Mouse (Mus musculus) hindbrain, embryonic 12.5 days (tissue): ENCODE measurements around the gene Eif5a. TPM values are rescaled to one million over a fixed set of nuclear protein-coding genes. Genes with fewer than 3 reads are reported as not detected.
A peak's percentile ranks its signal among the peaks of the same experiment; 100 is the strongest.

ENCODE experiments used
- ATAC-seq: fragments of 200-750 bp; cut with Nextera tagmentation; 2 replicates; pipeline ENCODE4 v1.8.0; 2017; ENCODE audit warnings: moderate TSS enrichment; ENCODE audit not compliant: low FRiP score
- H3K27ac ChIP-seq: fragments of 300-500 bp; sonication (generic); 2 replicates; pipeline ENCODE4 v1.5.1; 2016; ENCODE audit warnings: mild to moderate bottlenecking
- H3K27me3 ChIP-seq: fragments of 300-500 bp; sonication (generic); 2 replicates; pipeline ENCODE4 v1.6.1; 2016; ENCODE audit warnings: mild to moderate bottlenecking
- H3K36me3 ChIP-seq: fragments of 300-500 bp; sonication (generic); 2 replicates; pipeline ENCODE4 v1.6.1; 2016; ENCODE audit warnings: mild to moderate bottlenecking
- H3K4me1 ChIP-seq: fragments of 300-500 bp; sonication (generic); 2 replicates; pipeline ENCODE4 v1.6.1; 2016
- H3K4me2 ChIP-seq: fragments of 300-500 bp; sonication (generic); replicated peaks from 2 replicates; pipeline ENCODE4 v1.6.1; 2016; ENCODE audit warnings: mild to moderate bottlenecking
- H3K4me3 ChIP-seq: fragments of 300-500 bp; sonication (generic); 2 replicates; pipeline ENCODE4 v1.5.1; 2016; ENCODE audit warnings: mild to moderate bottlenecking
- H3K9ac ChIP-seq: fragments of 300-500 bp; sonication (generic); 2 replicates; pipeline ENCODE4 v1.6.1; 2016; ENCODE audit warnings: mild to moderate bottlenecking, moderate library complexity
- H3K9me3 ChIP-seq: fragments of 300-500 bp; sonication (generic); replicated peaks from 2 replicates; pipeline ENCODE4 v1.6.1; 2016; ENCODE audit warnings: mild to moderate bottlenecking
- WGBS: fragments of 180-500 bp; shearing (Covaris S2); methylation state at CpG from one replicate; pipeline ENCODE4 v1.1.7; 2016; 5-methylcytosine and 5-hydroxymethylcytosine counted together
- polyA plus RNA-seq: library from polyadenylated mRNA; unstranded; fragments of >200 nt; fragmentation: Nextera tagmentation; extraction: Ambion mirVana; gene quantifications from 2 replicates; pipeline ENCODE4 v1.2.1, GENCODE M21; 2016

The Eif5a gene
- polyA plus RNA-seq, 1 experiment from 2014 or later: 1,360 TPM

DNA sequence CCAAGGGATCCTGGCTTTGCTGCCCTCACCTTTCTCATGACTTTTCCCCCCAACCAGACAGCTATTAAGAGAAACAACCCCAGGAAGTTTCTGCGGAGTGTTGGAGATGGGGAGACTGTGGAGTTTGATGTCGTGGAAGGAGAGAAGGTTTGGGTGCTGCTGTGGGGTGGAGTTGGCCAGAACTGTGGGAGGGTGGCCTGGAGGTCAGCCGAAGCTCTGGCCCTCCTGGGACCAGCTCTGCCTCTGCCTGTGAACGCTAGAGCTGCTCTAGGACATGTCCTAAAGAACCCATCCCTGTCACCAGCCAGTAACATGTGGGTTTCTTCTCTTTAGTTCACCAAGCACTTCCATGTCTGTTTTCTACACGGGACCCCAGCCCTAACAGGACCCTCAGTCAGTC lies 17.4 kb upstream of the Eif5a start:
- Histone ChIP-seq H3K27me3 (peaks cover 56% of the 10 kb centered on the region), H3K9ac (no peak overlapping the region), H3K4me1 (peaks cover 16% of the 10 kb centered on the region), H3K4me3 (no peak overlapping the region), H3K27ac (no peak overlapping the region), H3K36me3 (no peaks in the 10 kb centered on the region), H3K9me3 (no peaks in the 10 kb centered on the region), H3K4me2 (no peak overlapping the region)
- WGBS: 64% methylated on average over 5 of the region's 5 CpGs
- ATAC-seq: no peak

DNA sequence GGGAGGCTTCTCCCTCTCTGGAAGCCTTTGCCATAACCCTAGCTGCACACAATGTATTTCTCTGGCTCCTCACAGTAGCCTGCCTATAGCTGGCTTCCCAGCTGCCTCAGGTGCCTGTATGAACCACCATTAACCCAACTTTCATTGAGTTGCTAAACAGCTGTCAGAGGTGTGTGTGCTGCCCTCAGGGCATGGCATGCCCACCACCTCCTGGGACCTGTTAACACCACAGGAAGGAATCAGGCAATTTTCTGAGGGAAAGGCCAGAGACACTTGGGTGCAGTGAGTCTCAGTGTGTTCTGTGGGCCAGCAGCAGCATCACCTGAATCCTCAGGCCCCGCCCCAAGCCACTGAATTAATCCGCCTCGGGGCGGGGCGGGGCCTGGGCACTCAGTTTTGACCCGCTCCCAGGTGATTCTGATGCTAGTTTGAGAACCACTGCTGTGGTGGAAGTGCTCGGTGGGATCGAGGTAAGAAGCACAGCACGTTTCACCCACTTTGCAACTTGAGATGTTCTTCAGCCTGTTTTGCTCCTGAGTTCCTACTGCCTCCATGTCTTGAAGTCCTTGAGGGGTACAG lies 16.7 kb upstream of the Eif5a start:
- WGBS: 35% methylated on average over 9 of the region's 9 CpGs
- H3K9ac ChIP-seq: no peak overlapping the region
- H3K4me2 ChIP-seq: no peak overlapping the region
- ATAC-seq: no peak
- peaks cover 56% of the 10 kb centered on the region for H3K27me3 ChIP-seq
- peaks cover 16% of the 10 kb centered on the region for H3K4me1 ChIP-seq
- no peak overlapping the region for H3K4me3 ChIP-seq
- H3K36me3 ChIP-seq: no peaks in the 10 kb centered on the region
- no peak overlapping the region for H3K27ac ChIP-seq
- H3K9me3 ChIP-seq: no peaks in the 10 kb centered on the region

GRCm38 (mm10) chr11:69937834-69938233 lies 16.1 kb upstream of the Eif5a start:
- no peaks in the 10 kb centered on the region for H3K36me3 ChIP-seq
- H3K27me3 ChIP-seq: peaks cover 56% of the 10 kb centered on the region
- H3K4me3 ChIP-seq: no peak overlapping the region
- ATAC-seq: no peak
- no peak overlapping the region for H3K27ac ChIP-seq
- H3K4me1 ChIP-seq: peaks cover 16% of the 10 kb centered on the region
- peak overlapping the region; percentile 13; the same call in 1 of the 2 replicates for H3K9ac ChIP-seq
- 68% methylated on average over 5 of the region's 5 CpGs for WGBS
- H3K4me2 ChIP-seq: no peak overlapping the region
- no peaks in the 10 kb centered on the region for H3K9me3 ChIP-seq

- Histone ChIP-seq H3K4me2 (no peak overlapping the region), H3K9ac (no peak overlapping the region), H3K36me3 (no peaks in the 10 kb centered on the region), H3K27ac (no peak overlapping the region), H3K9me3 (no peaks in the 10 kb centered on the region), H3K27me3 (peaks cover 56% of the 10 kb centered on the region), H3K4me1 (peaks cover 16% of the 10 kb centered on the region), H3K4me3 (no peak overlapping the region)
- no peak for ATAC-seq
- 44% methylated on average over 4 of the region's 4 CpGs for WGBS
Observed at GRCm38 (mm10) chr11:69937385-69937784, 15.6 kb upstream of the Eif5a start.

GRCm38 (mm10) chr11:69936714-69937347 lies 15.1 kb upstream of the Eif5a start:
- no peaks in the 10 kb centered on the region for H3K9me3 ChIP-seq
- H3K36me3 ChIP-seq: no peaks in the 10 kb centered on the region
- H3K4me1 ChIP-seq: peaks cover 16% of the 10 kb centered on the region
- ATAC-seq: no peak
- no peak overlapping the region for H3K9ac ChIP-seq
- WGBS: 43% methylated on average over 9 of the region's 9 CpGs
- H3K27ac ChIP-seq: no peak overlapping the region
- H3K27me3 ChIP-seq: peaks cover 56% of the 10 kb centered on the region
- H3K4me2 ChIP-seq: peak overlapping the region; percentile 100
- peak overlapping the region; percentile 63 for H3K4me3 ChIP-seq

DNA sequence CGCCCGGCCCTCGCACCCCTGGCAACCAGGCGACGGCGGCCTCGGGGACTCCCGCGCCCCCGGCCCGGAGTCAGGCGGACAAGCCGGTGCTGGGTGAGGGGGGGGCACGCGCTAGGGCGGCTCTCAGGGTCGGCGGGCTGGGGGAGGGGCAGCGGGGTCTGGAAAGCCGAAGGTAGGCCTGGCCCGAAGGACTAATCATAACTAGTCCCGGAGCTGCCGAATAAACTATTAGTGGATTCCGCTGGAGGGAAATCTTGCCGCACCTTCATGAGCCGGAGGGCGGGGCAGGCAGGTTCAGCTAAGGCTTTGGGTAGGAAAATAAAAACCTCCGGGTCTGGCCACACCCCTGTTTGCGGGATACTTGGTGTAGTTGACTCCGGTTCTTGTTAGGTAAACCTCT lies 14.4 kb upstream of the Eif5a start:
- no peak for ATAC-seq
- Histone ChIP-seq H3K4me1 (peaks cover 16% of the 10 kb centered on the region), H3K4me2 (peak overlapping the region; percentile 100), H3K9ac (peak overlapping the region; percentile 81), H3K27me3 (peaks cover 56% of the 10 kb centered on the region), H3K4me3 (peak overlapping the region; percentile 63), H3K27ac (no peak overlapping the region), H3K9me3 (no peaks in the 10 kb centered on the region), H3K36me3 (no peaks in the 10 kb centered on the region)
- WGBS: 2% methylated on average over 30 of the region's 30 CpGs

DNA sequence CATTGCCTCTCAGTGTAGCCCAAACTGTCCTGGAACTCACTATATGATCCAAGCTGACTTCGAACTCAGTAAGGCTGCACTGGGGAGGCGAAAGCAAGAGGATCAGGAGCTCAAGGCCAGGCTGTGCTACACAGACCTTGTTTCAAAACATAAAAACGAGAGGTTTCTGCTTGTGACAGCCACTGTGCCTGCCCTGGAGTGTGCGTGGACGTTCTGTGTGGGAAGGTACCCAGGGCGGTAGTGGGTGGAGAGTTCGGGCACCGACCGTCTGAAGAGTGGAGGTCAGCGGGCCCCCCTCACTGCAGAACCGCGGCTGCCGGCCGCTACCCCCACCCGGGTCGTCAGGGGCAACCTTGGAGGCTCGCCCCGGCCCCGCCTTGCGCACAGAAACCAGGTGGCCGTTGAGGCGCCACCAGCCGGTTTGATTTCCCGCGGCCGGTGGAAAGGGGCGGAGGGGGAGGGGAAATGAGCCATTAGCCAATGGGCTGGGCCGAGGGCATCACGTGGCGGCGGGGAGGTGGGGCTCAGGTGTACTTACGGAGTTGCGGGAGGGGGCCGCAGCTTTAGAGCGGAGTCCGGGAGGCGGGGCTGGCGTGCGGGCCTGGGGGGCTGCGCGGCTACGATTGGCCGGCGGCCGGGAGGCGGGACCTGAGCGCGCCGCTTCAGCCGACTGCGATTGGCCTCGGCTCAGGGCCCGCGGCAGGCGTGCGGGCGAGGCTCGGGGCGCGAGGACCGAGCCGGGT lies 13.6 kb upstream of the Eif5a start, which contains the start of gene Ybx2:
Ybx2 (plus strand) TSS at position 660 of the 743 bp plus-strand sequence.
- WGBS: 3% methylated on average over 38 of the region's 62 CpGs
- Histone ChIP-seq H3K36me3 (no peaks in the 10 kb centered on the region), H3K4me3 (peak within 1 kb of the TSS; percentile 63), H3K4me2 (peak within 1 kb of the TSS; percentile 100), H3K27ac (no peak within 1 kb of the TSS), H3K9ac (peak within 1 kb of the TSS; percentile 81), H3K4me1 (peaks cover 13% of the 10 kb centered on the region), H3K9me3 (no peaks in the 10 kb centered on the region), H3K27me3 (peaks cover 56% of the 10 kb centered on the region)
- ATAC-seq: peak; percentile 91

DNA sequence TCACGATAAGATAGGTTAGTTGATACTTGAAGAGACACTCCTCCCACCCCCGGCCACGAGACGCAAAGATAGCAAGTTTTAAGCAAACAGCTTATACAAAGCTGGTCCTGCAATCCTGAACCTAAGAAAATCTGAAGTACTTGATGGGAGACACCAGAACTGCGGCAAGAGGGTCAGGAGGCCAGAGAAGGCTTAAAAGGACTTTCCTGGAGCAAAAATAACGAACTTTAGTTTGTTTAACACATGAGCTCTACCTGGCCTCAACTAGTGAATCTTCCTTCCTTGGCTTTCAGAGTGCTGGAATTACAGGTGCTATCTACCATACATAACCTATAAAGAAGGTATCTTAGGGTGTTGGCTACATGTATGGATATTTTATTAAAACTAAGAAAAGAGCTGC lies 12.9 kb upstream of the Eif5a start:
- H3K4me2 ChIP-seq: peak overlapping the region; percentile 43; the same call in 1 of the 2 replicates

DNA sequence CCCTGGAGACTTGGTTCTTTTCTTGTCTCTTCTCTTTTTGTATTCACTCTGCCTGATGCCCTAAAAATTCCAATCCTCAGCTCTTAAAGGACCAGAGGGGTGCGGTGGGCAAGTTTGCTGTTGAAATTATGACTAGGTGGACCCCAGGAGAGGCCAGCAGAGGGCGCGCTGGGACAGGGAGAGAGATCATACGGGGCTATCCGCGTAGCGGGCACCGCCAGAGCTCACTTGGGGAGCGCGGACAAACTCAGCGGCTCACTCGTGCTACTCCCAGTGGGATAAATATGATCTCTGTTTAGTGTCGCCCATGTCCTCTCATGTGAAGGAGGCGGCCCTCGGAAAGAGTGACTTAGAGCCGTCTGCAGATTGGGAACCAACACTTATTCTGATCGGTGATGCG lies 12.4 kb upstream of the Eif5a start:
- no peak for ATAC-seq
- Histone ChIP-seq H3K27me3 (peaks cover 47% of the 10 kb centered on the region), H3K4me1 (peaks cover 13% of the 10 kb centered on the region), H3K4me2 (peak overlapping the region; percentile 43), H3K9me3 (no peaks in the 10 kb centered on the region), H3K36me3 (no peaks in the 10 kb centered on the region), H3K4me3 (no peak overlapping the region), H3K27ac (no peak overlapping the region), H3K9ac (no peak overlapping the region)
- 1% methylated on average over 18 of the region's 18 CpGs for WGBS

More for the DNA sequence above, 12.9 kb upstream of the Eif5a start:
- Histone ChIP-seq H3K36me3 (no peaks in the 10 kb centered on the region), H3K4me1 (peaks cover 13% of the 10 kb centered on the region), H3K9me3 (no peaks in the 10 kb centered on the region), H3K27me3 (peaks cover 52% of the 10 kb centered on the region), H3K9ac (no peak overlapping the region), H3K27ac (no peak overlapping the region), H3K4me3 (no peak overlapping the region)
- 23% methylated on average over 6 of the region's 6 CpGs for WGBS
- ATAC-seq: no peak

DNA sequence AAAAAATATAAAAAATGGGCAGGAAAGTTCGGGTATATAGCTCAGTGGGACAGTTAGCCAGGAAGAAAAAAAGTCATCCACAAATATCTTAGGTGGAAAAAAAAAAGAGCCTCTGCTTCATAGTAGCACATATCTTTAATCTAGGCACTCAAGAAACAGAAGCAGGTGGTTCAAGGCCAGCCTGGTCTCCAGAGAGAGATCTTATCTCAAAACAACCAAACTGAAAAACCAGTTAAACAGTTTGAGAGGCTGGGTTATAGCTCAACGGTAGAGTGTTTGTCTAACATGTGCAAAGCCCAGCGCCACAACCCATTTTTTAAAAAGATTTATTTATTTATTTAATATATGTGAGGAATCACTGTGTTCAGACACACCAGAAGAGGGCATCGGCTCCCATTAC lies 11.3 kb upstream of the Eif5a start:
- WGBS: 82% methylated on average over 4 of the region's 4 CpGs
- no peak overlapping the region for H3K9ac ChIP-seq
- H3K27ac ChIP-seq: no peak overlapping the region
- H3K4me1 ChIP-seq: peaks cover 13% of the 10 kb centered on the region
- no peaks in the 10 kb centered on the region for H3K36me3 ChIP-seq
- no peak overlapping the region for H3K4me2 ChIP-seq
- no peaks in the 10 kb centered on the region for H3K9me3 ChIP-seq
- ATAC-seq: no peak
- no peak overlapping the region for H3K4me3 ChIP-seq
- peaks cover 36% of the 10 kb centered on the region for H3K27me3 ChIP-seq

- H3K27ac ChIP-seq: no peak overlapping the region
- no peak overlapping the region for H3K4me2 ChIP-seq
- no peaks in the 10 kb centered on the region for H3K36me3 ChIP-seq
- ATAC-seq: no peak
- H3K4me3 ChIP-seq: no peak overlapping the region
- peaks cover 27% of the 10 kb centered on the region for H3K27me3 ChIP-seq
- no peak overlapping the region for H3K9ac ChIP-seq
- H3K9me3 ChIP-seq: no peaks in the 10 kb centered on the region
- H3K4me1 ChIP-seq: peaks cover 13% of the 10 kb centered on the region
- 34% methylated on average over 3 of the region's 3 CpGs for WGBS
Observed at GRCm38 (mm10) chr11:69932254-69932653, 10.5 kb upstream of the Eif5a start.

DNA sequence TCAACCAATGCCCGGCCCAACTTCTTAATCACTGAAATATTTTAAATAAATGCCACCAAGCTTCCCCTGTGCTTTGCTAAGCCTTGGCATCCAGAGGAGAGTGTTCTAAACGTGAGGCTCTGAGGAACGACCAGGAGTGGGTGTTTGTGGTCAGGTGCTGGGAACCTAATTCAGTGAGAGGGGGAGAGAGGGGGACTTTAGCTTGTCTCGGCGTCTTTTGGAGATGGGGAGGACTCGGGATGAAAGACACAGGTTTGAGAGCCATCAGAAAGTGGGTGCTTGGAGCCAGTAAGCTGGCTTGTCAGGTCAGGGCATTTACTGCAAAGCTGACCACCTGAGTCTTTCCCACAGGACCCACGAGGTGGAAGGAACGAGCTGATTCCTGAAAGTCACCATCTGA lies 10.0 kb upstream of the Eif5a start:
- peaks cover 23% of the 10 kb centered on the region for H3K27me3 ChIP-seq
- WGBS: 74% methylated on average over 8 of the region's 8 CpGs

More for the DNA sequence above, 10.0 kb upstream of the Eif5a start:
- no peak overlapping the region for H3K4me3 ChIP-seq
- H3K27ac ChIP-seq: no peak overlapping the region
- no peak overlapping the region for H3K4me2 ChIP-seq
- H3K36me3 ChIP-seq: no peaks in the 10 kb centered on the region
- no peaks in the 10 kb centered on the region for H3K9me3 ChIP-seq
- H3K4me1 ChIP-seq: peaks cover 11% of the 10 kb centered on the region
- ATAC-seq: no peak
- no peak overlapping the region for H3K9ac ChIP-seq
